Mouse (Mus musculus) bone marrow, adult 2 months (tissue): ENCODE measurements around the gene Tac2. TPM values are rescaled to one million over a fixed set of nuclear protein-coding genes. Genes with fewer than 3 reads are reported as not detected.

ENCODE experiments used
- H3K27ac ChIP-seq: fragments of 200-500 bp; 2 replicates; pipeline ENCODE4 v1.5.1; 2012; ENCODE audit warnings: low read depth, mild to moderate bottlenecking, control low read depth, inconsistent platforms, low read length; ENCODE audit not compliant: control insufficient read depth, poor library complexity, insufficient read depth
- H3K4me1 ChIP-seq: fragments of 200-500 bp; 2 replicates; pipeline ENCODE4 v1.6.1; 2011; ENCODE audit warnings: low read length; ENCODE audit not compliant: control insufficient read depth, insufficient read depth
- H3K4me3 ChIP-seq: fragments of 200-500 bp; replicated peaks from 2 replicates; pipeline ENCODE3; 2011; ENCODE audit warnings: mild to moderate bottlenecking, low read depth, low read length, control low read depth; ENCODE audit not compliant: control insufficient read depth
- CTCF ChIP-seq: fragments of 200-500 bp; IDR thresholded peaks from 2 replicates; pipeline ENCODE4 v1.5.1; 2011; ENCODE audit warnings: low read length, control low read depth; ENCODE audit not compliant: control insufficient read depth, insufficient read depth
- POLR2A ChIP-seq: fragments of 200-500 bp; IDR thresholded peaks from 2 replicates; pipeline ENCODE4 v1.6.1; 2011; ENCODE audit warnings: low read depth, mild to moderate bottlenecking, control low read depth, low read length, borderline replicate concordance; ENCODE audit not compliant: control insufficient read depth
- WGBS: fragments of 180-500 bp; shearing (Covaris S2); methylation state at CpG from one replicate; pipeline ENCODE4 v1.1.7; 2018; 5-methylcytosine and 5-hydroxymethylcytosine counted together
- polyA plus RNA-seq: library from polyadenylated mRNA; stranded (reverse); fragments of >200 nt; gene quantifications from 2 replicates; pipeline ENCODE4 v1.2.4, GENCODE M21; 2011; ENCODE audit warnings: low replicate concordance; ENCODE audit not compliant: missing spikeins, insufficient read depth, insufficient read length

Tac2 gene
- polyA plus RNA-seq, 1 experiment: 8.4 TPM

DNA sequence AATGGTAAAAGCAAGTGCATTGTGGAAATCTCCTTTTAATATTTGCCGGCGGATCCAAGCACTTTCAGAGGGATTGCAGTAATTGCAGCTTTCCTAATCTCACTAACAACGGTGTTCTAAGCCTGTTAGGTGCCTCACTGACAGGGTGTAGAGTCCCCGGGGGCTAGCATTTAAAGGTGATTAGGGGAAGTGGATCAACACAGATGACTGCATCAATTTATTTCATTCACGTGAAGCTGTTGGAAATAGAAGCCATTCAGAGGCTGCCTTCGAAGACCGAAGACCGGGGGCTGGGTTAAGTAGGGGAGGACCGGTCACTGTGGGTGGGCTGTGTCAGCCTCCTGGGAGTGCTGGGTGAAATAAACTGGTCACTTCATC lies 6.6 kb downstream of the Tac2 start:
- Histone ChIP-seq H3K4me3 (no peak overlapping the region), H3K27ac (peak overlapping the region; percentile 34), H3K4me1 (peaks cover 3% of the 10 kb centered on the region; the same call in 1 of the 2 replicates)
- 61% methylated on average over 9 of the region's 9 CpGs for WGBS
- TF ChIP-seq POLR2A (no peak), CTCF (no peak)

DNA sequence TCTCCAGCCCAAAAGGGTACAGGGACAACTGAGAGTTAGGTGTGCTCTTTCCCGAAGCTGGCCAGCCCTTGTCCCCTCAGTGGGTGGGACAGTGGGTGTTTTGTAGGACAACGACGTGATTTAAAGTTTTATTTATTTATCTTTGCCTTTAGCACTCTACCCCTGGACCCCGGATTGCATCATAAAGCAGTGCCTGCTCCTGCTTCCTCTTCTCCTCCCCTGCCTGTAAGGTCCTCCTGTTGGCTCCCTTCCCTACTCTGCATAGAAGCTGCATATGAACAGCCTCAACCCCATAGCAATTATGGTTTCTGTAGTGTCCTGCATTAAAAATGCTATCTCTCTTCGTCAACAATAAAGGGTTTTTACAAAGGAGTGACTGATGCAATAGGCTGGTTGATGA lies 7.1 kb downstream of the Tac2 start:
- Histone ChIP-seq H3K4me1 (peaks cover 3% of the 10 kb centered on the region; the same call in 1 of the 2 replicates), H3K27ac (peak overlapping the region; percentile 34; the same call in 1 of the 2 replicates)
- WGBS: 19% methylated on average over 5 of the region's 5 CpGs

DNA sequence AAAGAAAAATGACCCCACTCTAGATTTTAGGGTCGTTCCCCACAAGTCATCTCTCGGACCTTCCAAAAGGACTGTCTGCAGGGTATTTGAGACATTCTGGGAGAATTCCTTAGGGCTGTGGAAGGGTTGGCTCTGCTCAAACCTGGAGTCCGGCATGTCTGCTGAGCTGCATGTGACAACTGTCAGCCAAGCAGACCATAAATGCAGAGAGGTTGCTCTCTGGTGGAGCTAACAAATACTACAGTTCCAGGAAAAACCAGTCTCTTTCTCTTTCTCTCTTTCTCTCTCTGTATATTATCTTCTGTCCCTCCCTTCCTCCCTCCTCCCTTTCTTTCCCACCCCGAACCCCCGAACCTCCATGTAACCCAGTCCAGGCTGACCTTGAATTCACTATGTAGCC lies 10.2 kb downstream of the Tac2 start:
- WGBS: 51% methylated on average over 5 of the region's 5 CpGs
- Histone ChIP-seq H3K4me3 (no peak overlapping the region), H3K27ac (no peak overlapping the region), H3K4me1 (peaks cover 6% of the 10 kb centered on the region)
- no peak for TF ChIP-seq POLR2A
- no peak for TF ChIP-seq CTCF

More for the DNA sequence above, 7.1 kb downstream of the Tac2 start:
- TF ChIP-seq CTCF (no peak), POLR2A (no peak)
- H3K4me3 ChIP-seq: no peak overlapping the region

DNA sequence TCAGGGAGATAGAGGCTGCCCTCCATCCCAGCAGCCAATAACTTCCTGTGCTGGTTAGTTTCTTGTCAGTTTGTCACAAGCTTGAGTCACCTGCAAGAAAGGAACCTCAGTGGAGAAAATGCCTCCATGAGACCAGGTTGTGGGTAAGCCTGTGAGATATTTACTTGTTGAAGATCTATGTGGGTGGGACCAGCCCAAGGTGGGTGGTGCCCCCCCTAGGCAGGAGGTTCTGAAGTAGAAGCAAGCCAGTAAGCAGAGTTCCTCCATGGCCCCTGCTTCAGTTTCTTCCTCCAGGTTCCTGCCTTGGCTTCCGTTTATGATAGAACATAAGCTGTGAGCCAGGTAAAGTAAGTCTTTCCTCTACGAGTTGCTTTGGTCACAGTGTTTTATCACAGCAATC lies 12.0 kb downstream of the Tac2 start:
- 22% methylated on average over 2 of the region's 2 CpGs for WGBS
- TF ChIP-seq CTCF (no peak), POLR2A (no peak)
- Histone ChIP-seq H3K27ac (peak overlapping the region; percentile 81; the same call in 1 of the 2 replicates), H3K4me1 (peaks cover 4% of the 10 kb centered on the region), H3K4me3 (no peak overlapping the region)

DNA sequence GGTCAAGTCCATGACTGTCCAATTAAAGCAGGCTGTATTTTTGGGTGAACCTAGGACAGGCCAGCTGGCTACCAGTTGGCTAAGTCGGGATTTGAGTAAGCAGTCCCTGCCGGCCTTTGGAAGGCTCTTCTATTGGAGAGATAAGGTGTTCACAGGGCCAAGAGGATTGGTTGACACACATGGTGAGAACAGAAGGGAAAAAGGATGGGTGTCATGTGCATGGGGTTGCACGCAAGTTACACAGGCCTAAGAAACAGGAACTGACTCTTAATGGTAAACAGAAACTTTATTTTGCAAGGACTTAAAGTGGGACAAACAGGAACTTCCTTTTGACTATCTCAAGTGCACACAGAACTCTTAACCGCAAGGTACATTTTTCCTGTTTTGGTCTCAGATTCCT lies 12.6 kb downstream of the Tac2 start:
- no peak for TF ChIP-seq CTCF
- TF ChIP-seq POLR2A: no peak
- Histone ChIP-seq H3K27ac (peak overlapping the region; percentile 81), H3K4me1 (peaks cover 3% of the 10 kb centered on the region), H3K4me3 (no peak overlapping the region)
- 14% methylated on average over 4 of the region's 4 CpGs for WGBS

DNA sequence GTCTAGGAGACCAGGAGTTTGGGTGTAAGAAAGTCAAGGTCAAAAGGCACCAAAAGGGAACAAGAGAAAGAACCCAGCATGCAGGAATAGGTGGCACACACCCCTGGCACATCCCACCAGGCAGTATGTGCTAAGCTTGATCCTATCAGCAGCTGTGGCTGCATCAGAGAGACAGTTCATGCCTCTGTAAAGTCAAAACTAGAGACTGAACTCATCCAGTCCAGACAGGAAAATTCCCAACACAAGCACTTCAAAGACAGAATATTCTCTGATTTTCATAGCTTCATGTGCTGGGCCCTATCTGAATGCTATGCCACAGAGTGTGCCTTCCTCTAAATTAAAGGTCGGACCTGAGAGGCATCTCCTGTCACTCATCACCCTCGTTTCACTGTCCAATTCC lies 13.3 kb downstream of the Tac2 start:
- H3K4me3 ChIP-seq: no peak overlapping the region
- WGBS: 26% methylated on average over 2 of the region's 2 CpGs
- peak overlapping the region; percentile 74 for H3K27ac ChIP-seq
- peaks cover 4% of the 10 kb centered on the region for H3K4me1 ChIP-seq
- no peak for TF ChIP-seq POLR2A
- no peak for TF ChIP-seq CTCF

DNA sequence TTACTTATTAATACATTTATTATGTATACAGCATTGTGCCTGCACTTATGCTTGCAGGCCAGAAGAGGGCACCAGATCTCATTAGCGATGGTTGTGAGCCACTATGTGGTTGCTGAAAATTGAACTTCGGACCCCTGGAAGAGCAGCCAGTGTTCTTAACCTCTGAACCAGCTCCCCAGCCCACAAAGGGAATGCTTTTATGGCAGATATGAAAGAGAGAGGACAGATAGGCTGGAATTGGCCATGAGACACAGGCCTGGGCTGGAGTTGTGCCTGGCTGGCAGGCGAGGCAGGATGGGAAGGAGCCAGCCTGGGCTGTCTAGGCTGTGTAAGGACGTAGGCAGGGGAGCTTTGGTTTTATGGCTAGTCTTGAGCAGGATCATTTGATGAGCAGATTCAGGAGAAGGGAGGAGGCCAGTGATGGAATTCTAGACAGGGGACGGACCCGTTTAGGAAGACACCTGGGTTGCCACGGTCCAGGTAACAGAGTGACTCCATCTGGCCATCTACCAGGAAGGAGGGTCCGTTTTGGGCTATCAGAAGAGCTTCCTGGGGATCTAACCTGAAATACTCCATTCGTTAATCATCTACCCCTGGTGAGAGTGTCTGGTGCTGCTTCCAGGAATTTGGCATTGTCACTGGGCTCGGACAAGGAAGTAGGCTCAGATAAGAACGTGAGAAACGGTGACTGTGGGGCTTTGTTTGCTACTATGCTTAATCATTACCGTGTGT lies 14.0 kb downstream of the Tac2 start:
- no peak for TF ChIP-seq POLR2A
- peak; percentile 57 for TF ChIP-seq CTCF
- WGBS: 42% methylated on average over 13 of the region's 13 CpGs
- H3K4me3 ChIP-seq: no peak overlapping the region
- H3K4me1 ChIP-seq: peaks cover 4% of the 10 kb centered on the region
- H3K27ac ChIP-seq: peak overlapping the region; percentile 30

DNA sequence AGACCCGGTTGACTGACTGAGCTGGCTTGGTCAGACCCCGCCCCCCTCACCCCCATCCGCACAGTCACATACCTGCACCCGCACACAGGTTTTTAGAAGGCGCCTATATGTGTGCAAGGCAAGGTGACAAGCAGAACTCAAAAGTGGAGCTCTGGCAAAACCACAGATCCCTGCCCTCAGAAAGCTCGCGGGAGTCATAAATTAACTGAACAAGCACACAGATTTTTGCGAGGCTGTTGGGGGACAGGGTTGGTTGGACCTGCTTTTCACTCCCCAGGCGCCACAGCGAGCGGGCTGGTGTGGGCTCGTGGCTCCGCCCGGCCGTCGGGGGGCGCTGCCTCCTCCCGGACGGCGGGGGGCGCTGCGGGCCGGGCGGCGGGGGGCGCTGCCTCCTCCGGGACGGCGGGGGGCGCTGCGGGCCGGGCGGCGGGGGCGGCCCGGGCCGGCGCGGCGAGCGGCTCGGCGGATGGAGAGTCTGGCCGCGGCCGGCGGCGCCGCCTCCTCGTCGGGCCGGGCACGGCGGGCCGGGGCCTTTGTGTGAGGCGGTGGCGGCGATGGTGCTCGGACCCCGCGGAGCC lies 14.9 kb downstream of the Tac2 start, which contains the start of gene Zbtb39:
TSS of gene Zbtb39 (plus strand) at position 456 of the 578 bp plus-strand sequence.
- H3K4me3 ChIP-seq: peak within 1 kb of the TSS; percentile 73
- peak within 1 kb of the TSS; percentile 84 for H3K27ac ChIP-seq
- 3% methylated on average over 61 of the region's 61 CpGs for WGBS
- peaks cover 4% of the 10 kb centered on the region for H3K4me1 ChIP-seq
- TF ChIP-seq POLR2A (no peak), CTCF (peak; percentile 44; the same call in 1 of the 2 replicates)
